Mouse (Mus musculus) CH12F3 (cell line): ENCODE measurements around the gene Med23.

Experiments
- in situ Hi-C: fragments of 300-500 bp; cut with MboI; formaldehyde crosslinking; loops from 2 replicates; pipeline ENCODE4 v1.14.3; 2020; ENCODE audit warnings: low sequenced_read_pairs

The Med23 gene

DNA sequence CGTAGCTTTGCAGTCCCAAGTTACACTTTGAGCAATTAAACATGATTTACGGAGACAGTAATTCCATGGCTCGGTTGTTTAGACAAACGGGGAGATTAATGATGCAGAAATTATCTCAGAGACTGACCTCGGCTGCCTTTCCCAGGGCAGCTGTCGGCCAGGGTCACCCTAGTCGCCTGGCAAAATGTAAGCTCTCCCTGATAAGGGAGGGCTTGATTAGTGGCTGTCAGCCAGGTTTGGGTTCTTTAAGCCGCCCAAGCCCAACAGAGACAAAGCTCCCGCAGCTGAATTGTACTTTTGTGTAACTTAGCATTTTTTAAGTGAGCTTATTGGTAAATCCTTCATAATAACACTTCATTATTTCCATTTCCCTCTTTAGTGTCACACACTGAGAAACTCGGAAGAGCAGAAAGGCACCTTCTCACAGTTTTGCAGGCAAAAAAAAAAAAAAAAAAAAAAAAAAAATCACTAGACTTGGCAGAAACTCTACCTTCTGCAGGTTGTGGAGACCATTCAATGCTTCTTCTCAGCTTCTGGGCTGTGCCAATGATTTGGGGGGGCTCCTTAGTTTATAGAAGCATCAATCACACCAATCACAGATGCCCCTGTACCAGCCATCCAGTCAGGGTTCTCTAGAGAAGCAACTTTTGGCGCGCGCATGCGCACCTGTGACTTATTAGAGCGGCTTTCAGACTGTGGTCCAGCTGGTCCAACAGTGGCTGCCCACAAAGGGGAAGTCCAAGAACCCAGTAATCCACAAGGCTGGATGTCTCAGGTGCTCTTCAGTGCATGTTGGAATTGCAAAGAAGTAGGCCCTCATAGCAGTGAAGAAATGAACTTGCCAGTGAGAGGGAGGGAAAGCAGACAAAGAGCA lies 89.5 kb downstream of the Med23 start:
- in situ Hi-C loops, result no loop called here

DNA sequence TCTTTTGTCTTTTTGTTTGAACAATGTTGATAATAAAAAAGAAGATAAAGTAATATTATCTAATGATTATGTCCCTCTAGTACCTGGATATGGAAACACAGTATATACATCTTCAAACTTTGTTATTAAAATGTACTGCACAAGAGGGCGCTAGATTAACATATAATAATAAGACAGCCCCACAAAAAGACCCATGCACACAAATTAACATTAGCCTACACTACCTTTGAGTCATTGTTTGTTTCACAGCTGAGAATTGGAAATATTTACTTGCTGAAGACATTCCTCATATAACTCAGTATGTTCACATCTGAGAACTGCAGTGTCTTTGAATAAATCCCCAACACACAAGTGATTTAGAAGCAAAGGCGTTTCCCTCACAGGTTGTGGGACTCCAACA lies 91.3 kb downstream of the Med23 start:
- in situ Hi-C loops, result loop anchor here (10.0 kb wide), 1 partner anchor 274 kb away; no protein-coding TSS in a partner anchor

- in situ Hi-C loops, result loop anchor here (10.0 kb wide), 1 partner anchor 273 kb away; no protein-coding TSS in a partner anchor
Observed at GRCm38 (mm10) chr10:24961889-24962288, 92.1 kb downstream of the Med23 start.
